Mouse (Mus musculus) midbrain, embryonic 16.5 days (tissue): ENCODE measurements around the gene Ndufs3. TPM values are rescaled to one million over a fixed set of nuclear protein-coding genes. Genes with fewer than 3 reads are reported as not detected.

Experiments
- ATAC-seq: fragments of 200-750 bp; cut with Nextera tagmentation; 2 replicates; pipeline ENCODE4 v1.8.0; 2017; ENCODE audit warnings: moderate TSS enrichment
- H3K27ac ChIP-seq: fragments of 300-500 bp; sonication (generic); 2 replicates; pipeline ENCODE4 v1.5.1; 2014; ENCODE audit warnings: mild to moderate bottlenecking, low read length, mixed read lengths
- H3K27me3 ChIP-seq: fragments of 300-500 bp; sonication (generic); 2 replicates; pipeline ENCODE4 v1.6.1; 2014; ENCODE audit warnings: low read depth, low read length, mixed read lengths; ENCODE audit not compliant: control insufficient read depth, insufficient read depth
- H3K36me3 ChIP-seq: fragments of 300-500 bp; sonication (generic); 2 replicates; pipeline ENCODE4 v1.6.1; 2014; ENCODE audit warnings: mild to moderate bottlenecking, low read length, moderate library complexity, mixed read lengths; ENCODE audit not compliant: control insufficient read depth, insufficient read depth
- H3K4me1 ChIP-seq: fragments of 300-500 bp; sonication (generic); 2 replicates; pipeline ENCODE4 v1.6.1; 2014; ENCODE audit warnings: mild to moderate bottlenecking, low read length, mixed read lengths; ENCODE audit not compliant: control insufficient read depth, insufficient read depth
- H3K4me2 ChIP-seq: fragments of 300-500 bp; sonication (generic); 2 replicates; pipeline ENCODE4 v1.6.1; 2014; ENCODE audit warnings: mild to moderate bottlenecking, low read length, mixed read lengths
- H3K4me3 ChIP-seq: fragments of 300-500 bp; sonication (generic); 2 replicates; pipeline ENCODE4 v1.5.1; 2014; ENCODE audit warnings: low read depth, mild to moderate bottlenecking, low read length, moderate library complexity, mixed read lengths
- H3K9ac ChIP-seq: fragments of 300-500 bp; sonication (generic); 2 replicates; pipeline ENCODE4 v1.6.1; 2014; ENCODE audit warnings: low read depth, low read length, mixed read lengths
- H3K9me3 ChIP-seq: fragments of 300-500 bp; sonication (generic); replicated peaks from 2 replicates; pipeline ENCODE4 v1.6.1; 2014; ENCODE audit warnings: mild to moderate bottlenecking, low read length, mixed read lengths; ENCODE audit not compliant: control insufficient read depth, poor library complexity, severe bottlenecking
- WGBS: fragments of 180-500 bp; shearing (Covaris S2); extraction: QIAGEN DNeasy Blood & Tissue Kit; methylation state at CpG from one replicate; pipeline ENCODE4 v1.1.7; 2014; 5-methylcytosine and 5-hydroxymethylcytosine counted together
- polyA plus RNA-seq: library from polyadenylated mRNA; unstranded; fragments of >200 nt; fragmentation: Nextera tagmentation; extraction: Ambion mirVana; gene quantifications from 2 replicates; pipeline ENCODE4 v1.2.1, GENCODE M21; 2015

Gene Ndufs3
- polyA plus RNA-seq, 1 experiment from 2014 or later = 208 TPM

- Histone ChIP-seq H3K27me3 (no peaks in the 10 kb centered on the region), H3K9ac (no peak overlapping the region), H3K4me3 (no peak overlapping the region), H3K4me2 (no peak overlapping the region), H3K9me3 (no peaks in the 10 kb centered on the region), H3K4me1 (no peaks in the 10 kb centered on the region), H3K27ac (no peak overlapping the region), H3K36me3 (0 out of 2 replicates have a peak, but pooled peaks cover under 1% of the 10 kb centered on the region)
- no peak for ATAC-seq
- 81% methylated on average over 1 of the region's 1 CpGs for WGBS
These were observed 30.6 kb downstream of the Ndufs3 start for GRCm38 (mm10) chr2:90874025-90874424.

GRCm38 (mm10) chr2:90871180-90871961 is 33.3 kb downstream of the Ndufs3 start:
- H3K9ac ChIP-seq = no peak overlapping the region
- WGBS = 62% methylated on average over 8 of the region's 8 CpGs
- 0 out of 2 replicates have a peak, but pooled peaks cover 2% of the 10 kb centered on the region for H3K36me3 ChIP-seq
- H3K9me3 ChIP-seq = no peaks in the 10 kb centered on the region
- no peaks in the 10 kb centered on the region for H3K4me1 ChIP-seq
- no peaks in the 10 kb centered on the region for H3K27me3 ChIP-seq
- H3K27ac ChIP-seq = no peak overlapping the region
- H3K4me2 ChIP-seq = no peak overlapping the region
- H3K4me3 ChIP-seq = no peak overlapping the region
- no peak for ATAC-seq

- Histone ChIP-seq H3K4me3 (no peak overlapping the region), H3K9me3 (no peaks in the 10 kb centered on the region), H3K27ac (no peak overlapping the region), H3K4me2 (no peak overlapping the region), H3K4me1 (no peaks in the 10 kb centered on the region), H3K27me3 (no peaks in the 10 kb centered on the region), H3K9ac (no peak overlapping the region), H3K36me3 (peaks cover 6% of the 10 kb centered on the region; the same call in 1 of the 2 replicates)
- no peak for ATAC-seq
- 51% methylated on average over 4 of the region's 4 CpGs for WGBS
These were observed 34.5 kb downstream of the Ndufs3 start for GRCm38 (mm10) chr2:90870136-90870601.

GRCm38 (mm10) chr2:90866524-90866923 is 38.1 kb downstream of the Ndufs3 start:
- 16% methylated on average over 3 of the region's 3 CpGs for WGBS
- H3K4me2 ChIP-seq = no peak overlapping the region
- no peaks in the 10 kb centered on the region for H3K9me3 ChIP-seq
- H3K36me3 ChIP-seq = peaks cover 14% of the 10 kb centered on the region
- no peaks in the 10 kb centered on the region for H3K4me1 ChIP-seq
- no peak overlapping the region for H3K4me3 ChIP-seq
- H3K27ac ChIP-seq = no peak overlapping the region
- peak; percentile 92 for ATAC-seq
- H3K27me3 ChIP-seq = no peaks in the 10 kb centered on the region
- H3K9ac ChIP-seq = no peak overlapping the region

- Histone ChIP-seq H3K4me2 (no peak overlapping the region), H3K36me3 (peaks cover 17% of the 10 kb centered on the region), H3K27ac (peak overlapping the region; percentile 55; the same call in 1 of the 2 replicates), H3K9me3 (no peaks in the 10 kb centered on the region), H3K27me3 (no peaks in the 10 kb centered on the region), H3K4me3 (no peak overlapping the region), H3K4me1 (no peaks in the 10 kb centered on the region), H3K9ac (no peak overlapping the region)
- ATAC-seq = no peak
These were observed 40.4 kb downstream of the Ndufs3 start for GRCm38 (mm10) chr2:90864184-90864583.

GRCm38 (mm10) chr2:90861486-90861885 is 43.1 kb downstream of the Ndufs3 start:
- 95% methylated on average over 2 of the region's 2 CpGs for WGBS
- H3K36me3 ChIP-seq = peaks cover 15% of the 10 kb centered on the region
- H3K4me3 ChIP-seq = no peak overlapping the region
- no peaks in the 10 kb centered on the region for H3K27me3 ChIP-seq
- H3K27ac ChIP-seq = no peak overlapping the region
- no peak for ATAC-seq
- no peaks in the 10 kb centered on the region for H3K9me3 ChIP-seq
- no peak overlapping the region for H3K4me2 ChIP-seq
- H3K9ac ChIP-seq = no peak overlapping the region
- no peaks in the 10 kb centered on the region for H3K4me1 ChIP-seq

GRCm38 (mm10) chr2:90850401-90850800 is 54.2 kb downstream of the Ndufs3 start:
- ATAC-seq = no peak
- peaks cover 17% of the 10 kb centered on the region; the same call in 1 of the 2 replicates for H3K36me3 ChIP-seq
- no peaks in the 10 kb centered on the region for H3K27me3 ChIP-seq
- peaks cover 20% of the 10 kb centered on the region for H3K4me1 ChIP-seq
- no peak overlapping the region for H3K27ac ChIP-seq
- no peaks in the 10 kb centered on the region for H3K9me3 ChIP-seq
- WGBS = 97% methylated on average over 1 of the region's 1 CpGs
- no peak overlapping the region for H3K4me3 ChIP-seq
- H3K9ac ChIP-seq = no peak overlapping the region
- no peak overlapping the region for H3K4me2 ChIP-seq

GRCm38 (mm10) chr2:90848331-90848730 is 56.3 kb downstream of the Ndufs3 start:
- ATAC-seq = no peak
- Histone ChIP-seq H3K4me3 (peak overlapping the region; percentile 90), H3K36me3 (peaks cover 13% of the 10 kb centered on the region; the same call in 1 of the 2 replicates), H3K27ac (no peak overlapping the region), H3K9me3 (no peaks in the 10 kb centered on the region), H3K27me3 (no peaks in the 10 kb centered on the region), H3K4me1 (peaks cover 20% of the 10 kb centered on the region), H3K9ac (0 out of 2 replicates have a peak overlapping the region, but pooled peaks have one; percentile 6), H3K4me2 (peak overlapping the region; percentile 61)
- WGBS = 86% methylated on average over 5 of the region's 5 CpGs

- ATAC-seq = no peak
- Histone ChIP-seq H3K36me3 (peaks cover 11% of the 10 kb centered on the region; the same call in 1 of the 2 replicates), H3K9me3 (no peaks in the 10 kb centered on the region), H3K27ac (peak overlapping the region; percentile 94), H3K4me1 (peaks cover 20% of the 10 kb centered on the region), H3K9ac (peak overlapping the region; percentile 92), H3K27me3 (no peaks in the 10 kb centered on the region), H3K4me3 (peak overlapping the region; percentile 90), H3K4me2 (peak overlapping the region; percentile 61)
- 0% methylated on average over 13 of the region's 13 CpGs for WGBS
These were observed 57.0 kb downstream of the Ndufs3 start for GRCm38 (mm10) chr2:90847681-90848050.
